8 mouse cellular contexts compared by ENCODE assay signal in genomic region chr4:106840651-106841145, GRCm38 (mm10). TPM values are rescaled to one million over a fixed set of nuclear protein-coding genes. Genes with fewer than 3 reads are reported as not detected.
DNase-seq lines count a peak whose midpoint lies in the region; ATAC-seq and TF ChIP-seq lines count a peak whose summit lies in the region.

No protein-coding gene starts in this region.

- peak overlapping the region; percentile 69 for H3K4me3 ChIP-seq in heart, embryonic 13.5 days
- H3K4me3 ChIP-seq in G1E (ENCODE audit: low read depth, low read length), result peak overlapping the region; percentile 76; the same call in 1 of the 2 replicates
- H3K4me3 ChIP-seq in heart, embryonic 16.5 days (ENCODE audit: low read length), result peak overlapping the region; percentile 57
- peak overlapping the region; percentile 69 for H3K4me3 ChIP-seq in midbrain, embryonic 10.5 days

- TF ChIP-seq CTCF in G1E (IDR thresholded peaks at IDR 0.05; ENCODE audit: low read depth, low read length), result no peak

- DNase-seq in heart, adult 9 months (ENCODE audit: low spot score in 2 of 2), result no peak
- no peak for DNase-seq in G1E (ENCODE audit: low spot score)
- DNase-seq in midbrain, embryonic 10.5 days (ENCODE audit: low spot score), result no peak
- DNase-seq in frontal cortex, postnatal 25 days (ENCODE audit: low spot score in 2 of 2), result no peak
- DNase-seq in left cerebral cortex, postnatal 10 days (ENCODE audit: extremely low spot score in 1 of 2, low spot score in 2 of 2), result no peak
- DNase-seq in kidney, postnatal 25 days, result no peak

- peaks cover 7% of the 10 kb centered on the region for H3K27me3 ChIP-seq in heart, embryonic 13.5 days (replicated peaks)
- H3K27me3 ChIP-seq in G1E (ENCODE audit: insufficient read depth, low read length), result peaks cover 23% of the 10 kb centered on the region
- no peaks in the 10 kb centered on the region for H3K27me3 ChIP-seq in heart, embryonic 16.5 days (ENCODE audit: control insufficient read depth, insufficient read depth, low read length)
- peaks cover 16% of the 10 kb centered on the region for H3K27me3 ChIP-seq in midbrain, embryonic 10.5 days (ENCODE audit: low read depth, poor library complexity, severe bottlenecking)

- H3K9ac ChIP-seq in heart, embryonic 13.5 days, result peak overlapping the region; percentile 92
- H3K9ac ChIP-seq in heart, embryonic 16.5 days (ENCODE audit: low read length), result peak overlapping the region; percentile 92

- no peaks in the 10 kb centered on the region for H3K36me3 ChIP-seq in heart, embryonic 13.5 days
- H3K36me3 ChIP-seq in G1E (replicated peaks), result no peaks in the 10 kb centered on the region
- H3K36me3 ChIP-seq in heart, embryonic 16.5 days (ENCODE audit: control insufficient read depth, insufficient read depth), result no peaks in the 10 kb centered on the region
- H3K36me3 ChIP-seq in midbrain, embryonic 10.5 days, result no peaks in the 10 kb centered on the region

- peaks cover 41% of the 10 kb centered on the region for H3K4me1 ChIP-seq in heart, embryonic 13.5 days
- H3K4me1 ChIP-seq in G1E (ENCODE audit: insufficient read depth, low read depth, low read length), result peaks cover 75% of the 10 kb centered on the region
- peaks cover 29% of the 10 kb centered on the region for H3K4me1 ChIP-seq in heart, embryonic 16.5 days (ENCODE audit: control insufficient read depth, insufficient read depth, low read length)
- H3K4me1 ChIP-seq in midbrain, embryonic 10.5 days, result peaks cover 71% of the 10 kb centered on the region

- WGBS in heart, embryonic 13.5 days, result 38% methylated on average over 6 of the region's 6 CpGs
- WGBS in heart, embryonic 16.5 days, result 41% methylated on average over 6 of the region's 6 CpGs
- WGBS in midbrain, embryonic 10.5 days, result 17% methylated on average over 6 of the region's 6 CpGs

- no peak for ATAC-seq in heart, embryonic 13.5 days (ENCODE audit: extremely low read depth, insufficient number of reproducible peaks, low FRiP score, low TSS enrichment)
- no peak for ATAC-seq in G1E (ENCODE audit: extremely low read depth, insufficient number of reproducible peaks, low FRiP score, poor library complexity, severe bottlenecking)
- ATAC-seq in heart, embryonic 16.5 days (replicated peaks; ENCODE audit: extremely low read depth, insufficient read depth, low FRiP score), result no peak

- intact Hi-C loops in left cerebral cortex, postnatal 10 days (cut with DNase I), result loop anchor here (1.0 kb wide), 1 partner anchor 70 kb away; the partner anchor contains the start of gene Ssbp3

- H3K9me3 ChIP-seq in heart, embryonic 13.5 days, result no peaks in the 10 kb centered on the region
- H3K9me3 ChIP-seq in G1E (replicated peaks), result no peaks in the 10 kb centered on the region
- H3K9me3 ChIP-seq in heart, embryonic 16.5 days (replicated peaks; ENCODE audit: control insufficient read depth, low read length), result no peaks in the 10 kb centered on the region
- H3K9me3 ChIP-seq in midbrain, embryonic 10.5 days (replicated peaks), result no peaks in the 10 kb centered on the region

- peak overlapping the region; percentile 99 for H3K27ac ChIP-seq in heart, embryonic 13.5 days (replicated peaks)
- H3K27ac ChIP-seq in heart, embryonic 16.5 days (ENCODE audit: low read length), result peak overlapping the region; percentile 90
- peak overlapping the region; percentile 98 for H3K27ac ChIP-seq in midbrain, embryonic 10.5 days (replicated peaks)

- H3K4me2 ChIP-seq in heart, embryonic 13.5 days, result peak overlapping the region; percentile 100
- peak overlapping the region; percentile 73 for H3K4me2 ChIP-seq in heart, embryonic 16.5 days (ENCODE audit: low read depth, low read length)

RNA-seq across cellular contexts. Expression of gene Acot11, which starts 35.9 kb away (rescaled TPM):
- 2.2 and 3.9 TPM in 2 replicates for polyA plus RNA-seq in heart, embryonic 13.5 days (2015; fragmentation: Nextera tagmentation; extraction: Ambion mirVana)
- not detected in 2 replicates for total RNA-seq in G1E (2014; fragmentation: Nextera tagmentation)
- total RNA-seq in G1E (2017), result 0.11 and 0.52 TPM in 2 replicates
- 0.02 and 0.03 TPM in 2 replicates for polyA plus RNA-seq in G1E (2012)
- polyA plus RNA-seq in heart, embryonic 16.5 days (2015; fragmentation: Nextera tagmentation; extraction: Ambion mirVana), result 7.9 and 8.1 TPM in 2 replicates
- polyA plus RNA-seq in midbrain, embryonic 10.5 days (2016; fragmentation: Nextera tagmentation; extraction: Ambion mirVana), result 2.0 and 2.2 TPM in 2 replicates
- 10 to 100 TPM; 12.2 to 22.1 TPM for total RNA-seq in left cerebral cortex, postnatal 10 days (2021)
